Mouse (Mus musculus): ENCODE data around the gene Tbc1d2.
"Not testable (repeated sequence)": the region's sequence is repeated elsewhere in the genome, so short reads cannot be mapped to it uniquely, and the experiment has no call there.

- not testable (repeated sequence) for TF ChIP-seq CTCF (conservative IDR thresholded peaks at IDR 0.05; ENCODE audit: insufficient read depth, insufficient read length, low read depth, low read length); POLR2A (IDR thresholded peaks at IDR 0.05; ENCODE audit: low read depth, low read length)
These were observed 69.2 kb downstream of the Tbc1d2 start for GRCm38 (mm10) chr4:46580799-46581243.
